Mouse (Mus musculus): Measurements from ENCODE around the gene Dpf3.

The Dpf3 gene

DNA sequence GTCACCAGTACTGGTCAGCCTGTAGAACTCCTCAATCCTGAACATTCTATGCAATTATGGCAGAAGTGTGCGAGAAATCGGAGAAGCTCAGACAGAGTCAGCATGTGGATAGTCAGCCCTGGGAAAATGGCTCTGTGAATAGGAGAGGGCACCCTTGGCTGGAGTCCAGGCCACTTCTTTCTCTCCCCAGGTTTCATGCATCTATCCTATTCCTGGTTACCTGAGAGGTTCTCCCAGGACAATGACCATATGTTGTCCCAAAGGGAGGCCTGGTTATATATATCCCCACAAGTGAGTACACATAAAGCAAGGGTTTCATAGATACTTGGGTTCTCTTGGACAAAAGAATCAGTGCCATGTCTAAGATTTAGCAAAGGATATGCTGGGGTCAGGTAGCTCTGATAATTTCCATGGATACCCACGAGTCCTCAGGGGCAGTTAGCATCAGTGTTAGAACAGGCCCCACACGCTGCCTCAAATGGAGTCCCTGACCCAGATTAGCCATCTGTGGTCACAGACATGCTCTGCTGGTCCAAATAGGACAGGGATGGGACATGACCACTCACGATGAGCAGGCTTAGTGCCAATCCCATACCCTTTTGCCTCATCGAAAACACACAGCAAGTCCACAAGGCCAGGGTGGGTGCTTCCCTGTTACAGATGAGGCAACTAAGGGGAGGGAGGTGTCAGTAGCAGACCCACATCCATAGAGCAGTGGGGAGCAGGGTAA is 203.8 kb downstream of the Dpf3 start:
- no peak for DNase-seq

DNA sequence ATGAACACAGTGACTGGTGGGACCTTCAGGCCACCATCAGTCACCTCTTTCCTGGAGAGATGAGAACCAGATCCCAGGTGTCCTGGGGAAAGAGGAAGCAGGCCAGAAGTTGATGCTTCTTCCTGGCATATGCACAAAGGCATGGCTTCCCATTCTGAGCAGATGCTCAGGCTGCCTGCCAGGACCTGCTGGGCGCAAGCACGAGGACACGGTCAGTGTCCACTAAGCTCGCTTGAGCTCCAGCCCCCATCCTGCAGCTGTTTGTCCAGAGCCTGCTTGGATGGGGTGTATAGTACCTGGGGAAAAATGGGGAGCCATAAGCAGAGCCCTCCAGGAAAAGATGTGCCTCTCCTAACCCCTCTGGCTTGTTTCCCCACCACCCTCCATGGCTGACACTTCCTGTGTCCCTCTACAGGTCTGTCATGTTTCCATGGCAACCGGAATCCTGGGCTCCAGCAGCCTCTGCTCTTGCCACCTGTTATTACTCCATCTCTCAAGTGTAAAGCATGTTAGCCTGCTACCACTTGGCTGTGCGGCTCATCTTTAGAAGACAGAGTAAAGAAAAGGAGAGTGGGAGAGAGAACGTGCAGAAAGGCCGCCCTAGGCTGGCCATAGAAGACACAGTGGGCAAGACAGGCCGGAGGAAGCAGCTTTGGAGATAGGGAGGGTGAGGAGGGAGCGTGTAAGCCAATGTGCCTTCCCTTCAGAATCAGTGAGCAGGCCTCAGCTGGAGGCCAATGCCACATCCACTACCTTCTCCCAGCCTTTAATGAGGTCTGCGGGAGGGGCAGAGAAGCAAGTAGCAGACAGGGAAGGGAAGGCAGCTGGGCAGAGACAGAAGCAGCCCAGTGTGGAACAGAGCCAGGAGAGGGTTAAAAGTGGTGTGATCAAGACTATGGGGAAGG is 209.7 kb downstream of the Dpf3 start:
- no peak for DNase-seq

DNA sequence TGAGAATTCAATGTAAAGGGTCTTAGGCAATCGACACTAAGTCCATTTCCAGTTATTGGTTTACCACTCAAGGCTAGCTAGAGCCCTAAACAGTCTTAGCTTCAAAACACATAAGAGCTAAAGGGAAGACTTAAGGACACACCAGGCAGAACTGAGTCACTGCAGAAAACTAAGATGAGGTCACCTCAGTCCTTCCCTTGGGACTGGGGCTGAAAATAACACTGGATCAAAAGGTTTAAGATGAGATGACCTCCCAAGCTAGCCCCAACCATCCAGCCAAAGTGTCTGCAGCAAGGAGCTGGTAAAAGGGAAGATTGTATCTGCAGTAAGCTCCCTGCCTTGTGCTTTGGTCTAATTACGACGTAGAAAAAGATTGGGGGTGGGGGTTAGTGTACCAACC is 216.3 kb downstream of the Dpf3 start:
- peak; percentile 78 for DNase-seq

DNA sequence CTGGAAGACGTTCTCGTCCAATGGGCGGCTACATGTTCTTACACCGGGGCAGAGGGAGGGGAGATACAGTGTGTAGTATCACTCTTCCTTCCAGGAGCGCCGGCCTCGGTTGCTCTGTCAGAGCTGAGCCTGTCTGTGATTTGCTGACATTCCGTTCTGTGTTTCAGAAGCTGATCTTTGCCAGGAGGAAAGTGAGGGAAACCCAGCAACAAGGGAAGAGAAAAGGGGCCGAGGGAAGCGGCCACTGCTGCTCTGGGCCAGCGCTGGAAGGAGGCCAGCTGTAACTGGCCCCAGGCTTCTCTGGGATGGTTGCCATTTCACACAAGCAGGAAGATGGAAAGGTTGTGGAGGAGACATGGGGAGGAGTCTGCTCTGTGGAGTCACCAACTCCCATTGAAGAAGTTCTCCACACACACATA is 219.0 kb downstream of the Dpf3 start:
- peak; percentile 97 for DNase-seq

DNA sequence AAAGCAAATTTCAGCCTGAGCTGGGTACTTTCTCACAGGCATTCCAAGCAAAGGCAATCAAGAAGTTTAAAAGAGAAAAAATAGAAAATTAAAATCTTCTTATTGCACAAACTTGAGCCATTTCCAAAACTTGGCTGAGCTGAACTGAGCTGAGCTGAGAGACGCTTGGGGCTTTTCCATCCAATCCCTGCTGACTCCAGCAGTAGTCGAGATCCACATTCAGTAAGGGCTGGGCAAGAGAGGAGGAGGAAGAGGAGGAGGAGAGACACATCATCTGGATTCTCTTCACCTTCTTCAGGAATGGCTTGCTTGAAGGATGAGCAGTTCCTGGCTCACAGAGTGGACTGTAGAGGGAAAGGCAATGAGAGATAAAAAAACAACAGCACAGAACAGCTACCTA is 227.0 kb downstream of the Dpf3 start:
- DNase-seq = no peak

DNA sequence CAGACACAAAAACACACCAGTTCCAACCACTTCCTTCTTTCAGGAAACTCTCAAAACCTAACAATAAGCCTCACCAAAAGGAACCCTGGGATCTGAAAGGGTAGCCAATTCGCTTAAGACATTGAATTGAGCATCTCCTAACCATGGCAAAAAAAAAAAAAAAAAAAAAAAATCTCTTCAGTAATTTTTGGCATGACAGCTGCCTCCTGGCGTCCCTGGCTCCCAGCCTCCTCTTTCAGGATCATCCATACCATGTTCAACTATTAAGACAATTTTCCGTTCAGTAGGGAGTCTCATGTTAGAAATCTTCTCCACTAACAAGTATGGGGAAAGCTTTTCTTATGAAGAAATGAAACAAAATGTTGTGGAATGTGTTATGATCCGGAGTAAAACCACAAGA is 233.1 kb downstream of the Dpf3 start:
- DNase-seq = no peak

DNA sequence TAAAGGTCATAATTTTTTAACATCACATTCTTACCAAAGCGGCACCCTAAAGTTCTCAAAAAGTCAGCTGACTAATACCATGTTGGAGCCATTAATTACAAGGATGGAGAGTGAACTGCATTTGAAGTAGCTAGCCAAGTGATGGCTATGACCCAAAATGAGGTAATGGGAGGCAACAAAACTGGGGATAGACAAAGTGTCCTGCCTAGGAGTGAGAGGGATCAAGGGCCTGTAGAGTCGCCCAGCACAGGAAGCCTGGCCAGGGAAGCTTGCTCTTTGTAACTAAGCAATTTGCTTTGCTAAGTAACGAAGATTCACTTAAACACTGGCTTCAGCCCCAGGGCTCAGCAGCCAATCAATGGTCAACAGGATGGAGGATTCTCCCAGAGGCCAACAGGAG is 238.4 kb downstream of the Dpf3 start:
- DNase-seq = no peak

DNA sequence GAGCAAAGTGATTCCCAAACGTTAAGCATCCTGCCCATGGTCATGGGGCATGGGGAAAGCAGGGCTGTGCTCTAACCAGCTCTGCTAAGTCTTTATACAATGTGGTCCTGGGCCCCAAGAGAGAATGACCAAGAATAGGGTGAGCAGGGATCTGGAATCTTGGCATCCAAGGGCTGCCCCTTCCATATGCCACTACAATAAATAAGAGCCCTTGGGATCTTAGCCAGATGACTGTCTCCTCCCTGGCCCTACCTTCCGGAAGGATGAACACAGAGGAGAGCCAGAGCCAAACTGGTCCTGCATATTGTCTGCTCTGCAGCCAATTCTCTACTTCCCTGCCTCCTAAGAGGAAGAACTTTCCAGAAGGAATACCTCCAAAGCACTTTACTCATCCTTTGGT is 238.9 kb downstream of the Dpf3 start:
- DNase-seq = no peak

DNA sequence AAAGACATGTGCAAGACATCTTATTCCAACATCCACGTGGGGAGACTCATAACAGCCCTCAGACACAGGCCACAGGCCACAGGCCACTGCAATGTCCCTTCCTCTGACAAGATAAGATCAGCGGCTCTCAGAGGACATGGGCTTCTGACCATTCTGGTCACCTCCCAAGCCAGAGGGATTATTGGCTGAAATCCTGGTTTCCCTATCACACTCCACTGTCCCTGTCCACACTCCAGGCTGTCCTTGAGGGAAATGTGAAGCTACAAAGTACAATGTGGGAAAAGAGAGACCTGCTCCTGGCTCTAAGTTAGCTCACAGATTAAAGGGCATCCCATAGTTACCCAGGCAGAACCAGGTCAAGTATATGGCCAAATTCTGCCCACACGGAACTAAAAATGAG is 239.8 kb downstream of the Dpf3 start:
- peak; percentile 96 for DNase-seq

DNA sequence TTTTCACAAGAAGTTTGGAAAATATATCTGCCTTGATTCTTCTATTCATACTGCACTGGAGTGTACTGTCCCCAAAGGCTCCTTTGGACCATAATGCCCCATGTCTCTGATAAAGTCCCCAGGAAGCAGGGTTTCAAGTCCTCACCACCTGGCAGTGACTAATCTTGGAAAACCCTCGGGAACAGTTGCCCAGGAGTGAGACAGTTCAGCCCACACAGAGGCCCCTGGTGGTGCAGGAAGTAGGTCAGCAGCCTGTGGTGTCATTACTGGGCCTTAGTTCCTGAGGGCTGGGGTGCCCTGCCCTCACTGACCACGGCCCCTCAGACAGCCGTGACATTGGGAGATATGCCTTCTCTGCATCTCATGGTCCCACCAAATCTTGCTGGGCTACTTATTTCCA is 246.5 kb downstream of the Dpf3 start:
- DNase-seq = peak; percentile 93

DNA sequence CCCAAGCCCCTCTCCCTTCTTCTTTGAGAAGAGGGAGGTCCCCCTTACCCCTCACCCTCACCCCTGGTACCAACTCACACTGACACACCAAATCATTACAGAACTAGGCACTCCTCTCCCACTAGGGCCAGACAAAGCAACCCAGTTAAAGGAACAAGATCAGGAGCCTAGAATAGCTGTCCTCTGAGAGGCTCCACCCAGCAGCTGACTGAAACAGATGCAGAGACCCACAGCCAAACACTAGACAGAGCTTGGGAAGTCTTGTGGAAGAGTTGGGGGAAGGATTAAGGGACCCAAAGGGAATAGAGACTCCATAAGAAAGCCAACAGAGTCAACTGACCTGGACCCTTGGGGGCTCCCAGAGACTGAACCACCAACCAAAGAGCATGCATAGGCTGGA is 246.9 kb downstream of the Dpf3 start:
- peak; percentile 93 for DNase-seq

DNA sequence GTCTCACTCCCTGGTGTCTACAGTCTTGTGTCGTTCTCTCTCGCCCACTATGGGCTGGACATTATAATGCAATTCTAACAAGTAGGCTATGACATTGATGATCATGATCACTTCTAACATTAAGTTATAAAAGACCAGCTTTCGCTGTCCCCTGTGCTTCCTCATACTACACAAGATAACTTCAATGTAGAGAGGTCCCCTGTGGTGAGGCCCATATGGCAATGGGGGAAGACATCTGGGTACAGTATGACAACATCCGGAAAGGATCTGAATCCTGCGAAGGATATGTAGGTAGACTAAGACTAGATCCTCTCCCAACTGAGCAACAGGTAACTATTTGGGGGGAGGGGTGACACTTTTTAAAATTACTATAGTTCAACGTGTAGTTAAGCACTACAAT is 251.7 kb downstream of the Dpf3 start:
- no peak for DNase-seq

DNA sequence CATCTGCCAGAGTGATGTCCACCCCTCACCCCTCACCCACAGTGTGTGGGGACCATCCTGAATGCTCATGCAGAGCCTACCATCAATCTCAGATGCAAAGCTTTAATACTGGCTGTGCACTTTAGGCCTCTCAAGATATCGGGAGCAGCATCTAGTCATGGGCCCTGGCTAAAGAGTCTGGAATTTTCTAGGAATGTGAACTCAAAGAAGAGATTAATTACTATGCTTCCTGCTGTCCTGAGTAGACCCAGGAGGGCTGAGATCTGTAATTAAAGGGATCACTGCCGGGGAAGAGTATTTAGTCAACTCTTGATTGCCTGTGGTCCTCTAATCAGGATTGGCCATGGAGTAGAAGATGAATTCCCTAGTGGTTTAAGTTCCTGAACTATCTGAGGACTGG is 252.5 kb downstream of the Dpf3 start:
- no peak for DNase-seq

DNA sequence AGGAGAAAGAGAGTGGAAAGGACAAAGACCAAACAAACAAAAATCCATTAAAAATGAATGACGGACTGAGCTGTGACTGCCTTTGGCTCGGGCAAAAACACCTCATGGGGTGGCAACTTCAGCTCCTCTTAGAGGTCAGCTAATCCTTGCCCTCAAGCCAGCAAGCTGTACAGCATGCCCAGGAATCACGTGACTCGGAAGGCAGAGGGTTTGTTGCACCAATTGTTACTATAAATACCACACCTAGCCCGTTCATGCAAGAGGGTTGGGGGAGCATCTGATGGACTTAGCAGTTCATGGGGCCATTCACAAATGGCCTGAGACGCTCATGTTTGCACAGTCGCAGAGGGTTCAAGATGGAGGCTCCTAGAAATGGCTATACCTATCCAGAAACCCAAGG is 253.9 kb downstream of the Dpf3 start:
- peak; percentile 94 for DNase-seq

DNA sequence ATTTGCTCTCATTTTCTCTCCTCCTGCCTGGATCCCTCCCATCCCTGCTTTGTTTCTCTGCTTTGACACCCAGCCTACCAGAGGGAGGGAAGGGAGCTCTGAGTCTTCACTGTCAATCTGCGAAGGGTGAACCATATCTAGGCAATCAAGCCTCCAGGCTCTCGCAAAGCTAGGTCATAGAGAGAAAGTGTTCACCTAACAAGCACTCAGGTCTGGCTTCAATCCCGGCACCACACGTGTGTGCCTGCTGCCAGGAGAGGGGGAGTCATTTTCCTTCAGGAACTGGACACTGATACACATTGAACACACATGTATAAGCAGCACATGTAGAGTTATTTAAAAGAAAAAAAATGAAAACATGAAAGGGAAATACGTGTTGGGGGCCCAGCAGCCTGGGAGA is 254.6 kb downstream of the Dpf3 start:
- DNase-seq = no peak

DNA sequence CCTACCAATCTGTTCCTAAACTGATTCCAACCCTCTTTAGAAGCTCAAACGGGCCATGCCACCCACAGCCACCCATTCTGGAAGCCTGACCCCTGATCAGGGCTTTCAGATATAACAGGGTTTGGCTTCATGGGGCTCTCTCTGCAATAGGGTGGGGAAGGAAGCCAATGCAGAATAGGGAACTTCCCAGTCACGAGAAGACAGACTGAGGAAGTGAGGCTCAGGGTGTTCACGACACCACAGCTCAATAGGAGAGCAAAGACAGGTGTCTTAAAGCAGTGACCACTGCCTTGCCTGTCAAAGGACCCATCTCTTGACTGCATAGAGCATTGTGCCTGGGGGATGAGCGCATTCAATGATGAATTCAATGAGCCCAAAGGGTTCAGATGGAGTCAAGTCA is 256.3 kb downstream of the Dpf3 start:
- peak; percentile 91 for DNase-seq

DNA sequence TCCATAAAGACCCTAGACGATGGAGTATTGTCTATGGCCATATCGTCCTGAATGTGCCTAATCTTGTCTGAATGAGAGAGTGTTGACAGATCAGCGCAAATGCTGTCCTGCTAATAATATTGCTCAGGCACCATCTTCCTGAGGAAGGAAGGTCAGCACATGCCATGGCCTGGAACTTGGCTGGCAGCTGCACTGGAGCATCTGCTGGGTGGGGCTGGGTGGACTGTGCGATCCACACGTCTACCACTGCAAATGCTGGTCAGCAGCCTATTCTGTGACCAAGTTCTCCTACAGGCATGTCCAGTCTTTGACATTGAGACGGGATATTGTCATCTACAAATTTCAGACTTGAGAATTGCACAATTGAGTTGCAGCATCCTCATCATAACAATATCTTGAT is 257.8 kb downstream of the Dpf3 start:
- DNase-seq = peak; percentile 94

DNA sequence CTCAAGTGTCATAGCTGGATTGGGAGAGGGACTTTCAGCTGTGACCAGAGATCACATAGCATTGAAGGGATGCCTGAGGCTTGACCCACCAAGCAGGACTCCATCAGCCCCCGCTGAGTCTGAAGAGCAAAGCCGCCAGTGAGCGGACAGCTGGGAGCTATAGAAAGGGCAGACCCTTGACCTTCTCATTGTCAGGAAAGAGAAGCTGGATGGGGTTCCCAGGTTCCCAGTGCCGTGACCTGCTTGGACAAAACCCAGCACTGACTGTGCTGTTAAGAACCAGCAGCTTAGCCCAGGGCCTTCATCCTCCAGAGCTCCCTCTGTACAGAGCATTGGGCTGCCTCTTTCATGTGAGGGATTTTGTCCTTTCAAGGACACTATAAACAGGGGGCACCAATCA is 260.5 kb downstream of the Dpf3 start:
- no peak for DNase-seq

DNA sequence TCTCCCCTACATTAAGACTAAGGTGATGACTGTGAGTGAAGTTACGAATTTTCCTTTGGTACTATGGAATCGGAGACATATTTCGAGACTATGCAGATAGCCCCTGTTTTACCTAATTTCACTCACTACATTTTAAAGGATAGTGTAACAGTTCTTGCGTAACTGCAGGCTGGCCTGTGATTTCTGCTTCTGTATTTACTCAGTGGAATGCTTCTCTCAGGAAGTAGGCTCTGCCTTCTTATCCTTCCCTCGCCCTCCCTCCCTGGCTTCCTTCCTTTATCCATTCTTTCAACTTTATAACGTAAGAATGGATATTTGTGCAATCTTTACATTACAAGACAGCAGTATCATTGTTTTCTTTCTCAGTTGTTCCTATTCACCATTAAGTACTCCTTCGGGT is 266.6 kb downstream of the Dpf3 start:
- DNase-seq = no peak

DNA sequence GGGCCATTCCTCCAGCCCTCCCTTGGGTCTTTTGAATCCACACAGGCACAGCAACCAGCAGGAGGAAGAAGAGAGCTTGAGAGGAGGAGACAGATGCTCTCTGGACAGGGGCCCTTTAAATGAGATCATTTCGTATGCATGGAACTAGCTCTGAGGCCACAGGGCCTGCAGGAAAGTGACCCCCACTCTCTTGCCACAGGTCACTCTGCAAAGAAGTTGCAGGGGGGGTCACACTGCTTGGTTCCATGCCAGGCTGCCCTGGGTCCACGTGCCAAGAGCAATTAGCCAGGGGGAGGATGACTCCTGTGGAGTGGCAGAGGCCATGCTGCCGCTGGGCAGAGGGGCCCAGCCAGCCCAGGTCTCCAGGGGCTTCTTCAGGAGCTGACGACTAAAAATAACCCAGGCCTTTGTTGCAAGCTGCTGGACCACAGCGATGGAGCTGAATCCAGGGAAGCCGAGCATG is 273.6 kb downstream of the Dpf3 start:
- DNase-seq = no peak

DNA sequence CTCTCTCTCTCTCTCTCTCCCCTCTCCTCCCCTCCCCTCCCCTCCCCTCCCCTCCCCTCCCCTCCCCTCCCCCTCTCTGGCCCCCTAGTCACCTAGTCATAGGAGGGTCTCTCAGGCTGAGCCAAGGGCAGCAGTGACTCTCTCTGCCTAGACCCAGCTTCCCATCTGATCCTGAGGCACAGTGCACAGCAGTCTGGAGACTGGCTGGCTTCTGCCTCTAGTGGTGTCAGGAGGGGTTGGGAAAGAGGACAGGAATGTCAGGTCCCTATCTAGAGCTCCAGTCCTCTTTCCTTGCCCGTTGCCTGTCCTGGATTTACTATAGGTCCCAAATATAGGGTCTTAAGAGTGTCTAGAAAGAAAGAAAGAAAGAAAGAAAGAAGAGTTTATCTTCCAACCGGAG is 275.5 kb downstream of the Dpf3 start:
- no peak for DNase-seq

DNA sequence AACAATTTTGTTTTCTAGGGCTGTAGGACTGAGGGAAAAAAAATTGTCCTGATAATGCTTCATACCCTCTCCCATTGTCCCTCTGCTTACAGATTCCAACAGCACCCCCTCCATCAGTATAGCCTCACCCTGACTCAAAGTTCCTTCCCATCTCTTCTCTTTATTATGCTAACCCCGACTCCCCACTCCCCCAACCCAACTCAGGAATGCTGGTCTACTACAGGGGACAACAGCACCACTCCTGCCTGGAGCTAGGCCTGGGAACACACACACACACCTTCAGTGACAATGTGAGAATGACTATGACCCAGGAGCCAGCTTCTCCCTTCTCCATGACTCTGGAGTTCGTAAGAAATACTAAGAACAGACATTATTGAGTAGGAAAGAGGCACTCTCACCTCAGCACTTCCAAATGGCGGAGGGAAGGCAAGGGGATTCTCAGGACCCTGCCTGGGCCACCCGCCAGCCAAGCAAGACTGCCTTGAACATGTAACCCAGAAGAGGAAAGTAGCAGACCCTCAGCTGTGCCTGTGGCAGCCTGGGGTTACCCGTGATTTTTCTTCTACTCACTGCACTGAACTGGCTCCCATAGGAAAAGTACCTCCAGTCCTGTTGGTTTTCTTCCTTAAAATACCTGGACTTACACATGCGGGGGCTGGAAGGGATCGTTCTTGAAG is 276.2 kb downstream of the Dpf3 start:
- DNase-seq = no peak

DNA sequence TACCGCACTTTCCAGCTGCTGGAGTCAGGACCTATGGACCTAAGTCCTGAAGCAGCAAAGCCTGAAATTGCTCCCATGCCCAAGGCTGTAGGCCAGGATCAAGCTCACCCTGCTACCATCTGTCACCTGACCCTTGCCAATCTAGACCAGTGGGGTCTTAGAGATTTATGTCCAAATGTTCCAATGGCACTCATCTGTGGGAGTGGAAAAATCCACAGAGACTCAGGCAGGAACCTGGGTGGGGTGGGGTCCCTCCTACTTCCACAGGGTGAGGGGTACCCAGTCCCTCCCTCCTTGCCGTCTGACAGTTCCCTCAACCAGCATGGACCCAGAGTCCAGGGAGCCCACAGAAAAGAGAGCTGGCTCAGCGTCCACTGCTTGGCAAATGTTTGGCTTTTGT is 276.8 kb downstream of the Dpf3 start:
- no peak for DNase-seq

DNA sequence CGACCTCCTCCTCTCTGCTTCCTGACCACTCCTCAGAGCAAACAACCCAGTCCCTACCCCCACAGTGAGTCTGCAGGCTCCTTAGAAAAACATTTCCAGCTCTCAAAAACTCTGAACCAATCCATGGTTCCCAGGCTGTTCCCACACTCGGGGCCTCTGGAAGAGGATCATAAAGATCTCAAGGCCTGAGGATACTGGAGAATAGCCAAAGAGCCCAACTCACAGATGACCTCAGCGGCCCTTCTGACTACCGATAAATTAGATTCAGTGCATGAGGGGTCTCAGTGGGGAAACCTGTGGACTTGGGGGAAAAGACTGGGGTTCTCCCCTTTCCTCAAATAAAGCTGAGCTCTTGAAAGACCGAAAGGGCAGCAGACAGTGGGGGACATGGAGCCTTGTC is 277.2 kb downstream of the Dpf3 start:
- no peak for DNase-seq

All from heart, adult 11 months (tissue).